Mouse (Mus musculus) thymus, adult 2 months (tissue): ENCODE data around the gene Stag3. TPM values are rescaled to one million over a fixed set of nuclear protein-coding genes. Genes with fewer than 3 reads are reported as not detected.

Experiments
- DNase-seq: peaks from one replicate; pipeline ENCODE4 v3.0.0; 2021
- H3K27ac ChIP-seq: fragments of 200-500 bp; 2 replicates; pipeline ENCODE4 v1.5.1; 2012; ENCODE audit warnings: low read length, control low read depth; ENCODE audit not compliant: control insufficient read depth, insufficient read depth
- H3K27me3 ChIP-seq: fragments of 200-500 bp; 2 replicates; pipeline ENCODE4 v1.6.1; 2012; ENCODE audit warnings: mild to moderate bottlenecking, low read length, moderate library complexity, mixed read lengths; ENCODE audit not compliant: control insufficient read depth, insufficient read depth
- H3K36me3 ChIP-seq: fragments of 200-500 bp; 2 replicates; pipeline ENCODE4 v1.6.1; 2012; ENCODE audit warnings: mild to moderate bottlenecking, low read length, moderate library complexity; ENCODE audit not compliant: control insufficient read depth, insufficient read depth
- H3K4me1 ChIP-seq: fragments of 200-500 bp; replicated peaks from 2 replicates; pipeline ENCODE4 v1.6.1; 2012; ENCODE audit warnings: low read length; ENCODE audit not compliant: control insufficient read depth, insufficient read depth
- H3K4me3 ChIP-seq: fragments of 200-500 bp; 2 replicates; pipeline ENCODE4 v1.5.1; 2012; ENCODE audit warnings: mild to moderate bottlenecking, low read length, control low read depth, moderate library complexity; ENCODE audit not compliant: control insufficient read depth, insufficient read depth
- CTCF ChIP-seq: fragments of 200-500 bp; IDR thresholded peaks from 2 replicates; pipeline ENCODE4 v1.5.1; 2012; ENCODE audit warnings: mild to moderate bottlenecking, control low read depth, low read length, moderate library complexity, borderline replicate concordance; ENCODE audit not compliant: control insufficient read depth, poor library complexity, insufficient read depth; ENCODE audit errors: extremely low read depth
- POLR2A ChIP-seq: fragments of 200-500 bp; IDR thresholded peaks from 2 replicates; pipeline ENCODE4 v1.6.1; 2012; ENCODE audit warnings: mild to moderate bottlenecking, low read length, control low read depth, moderate library complexity; ENCODE audit not compliant: control insufficient read depth, poor library complexity, insufficient read depth; ENCODE audit errors: extremely low read depth
- WGBS: fragments of 180-500 bp; shearing (Covaris S2); methylation state at CpG from one replicate; pipeline ENCODE4 v1.1.7; 2018; 5-methylcytosine and 5-hydroxymethylcytosine counted together
- polyA plus RNA-seq: library from polyadenylated mRNA; depleted of rRNA; stranded (reverse); fragments of >200 nt; gene quantifications from 2 replicates; pipeline ENCODE4 v1.2.3, GENCODE M21; 2012

Stag3 gene
- polyA plus RNA-seq, 1 experiment, result 5.4 TPM

DNA sequence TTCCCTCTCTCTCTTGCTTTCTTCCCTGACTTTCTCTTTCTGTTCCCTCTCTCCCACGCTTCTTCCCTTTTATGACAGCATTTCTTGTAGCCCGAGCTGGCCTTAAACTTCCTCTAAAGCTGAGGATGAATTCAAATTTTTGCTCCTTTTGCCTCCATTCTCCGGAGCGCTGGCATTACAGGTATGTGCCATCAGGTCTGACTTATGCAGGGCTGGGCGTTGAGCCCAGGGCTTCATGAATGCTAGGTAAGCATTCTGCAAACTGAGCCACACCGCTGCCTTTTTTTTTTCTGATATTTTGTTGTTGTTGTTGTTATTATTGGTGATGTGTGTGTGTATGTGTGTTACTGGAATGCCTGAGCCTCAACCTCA, 15.8 kb upstream of the Stag3 start:
- peaks cover 17% of the 10 kb centered on the region for H3K4me1 ChIP-seq
- no peak for TF ChIP-seq CTCF
- no peak for TF ChIP-seq POLR2A
- no peak for DNase-seq
- no peaks in the 10 kb centered on the region for H3K27me3 ChIP-seq
- peaks cover 8% of the 10 kb centered on the region; the same call in 1 of the 2 replicates for H3K36me3 ChIP-seq
- H3K27ac ChIP-seq, result 0 out of 2 replicates have a peak overlapping the region, but pooled peaks have one; percentile 8
- peak overlapping the region; percentile 92 for H3K4me3 ChIP-seq
- WGBS, result 6% methylated on average over 6 of the region's 6 CpGs

DNA sequence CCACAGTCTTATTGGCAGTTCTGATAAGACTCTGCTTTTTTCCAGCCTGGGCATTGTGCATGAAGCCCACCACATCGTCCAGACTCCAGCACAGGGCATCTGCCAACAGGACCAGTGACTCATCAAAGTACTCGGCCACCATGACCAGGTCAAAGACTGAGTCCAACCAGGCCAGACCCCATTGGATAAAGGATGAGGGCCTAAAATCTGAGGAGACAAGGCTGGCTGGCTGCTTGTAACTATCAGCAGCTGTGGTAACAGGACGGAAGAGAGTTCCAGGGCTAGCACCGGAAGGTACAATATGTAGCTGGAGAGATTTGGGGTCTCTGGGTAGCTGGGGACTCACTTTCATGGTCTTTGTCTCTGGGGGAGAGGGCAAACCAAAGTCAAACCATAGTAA, 14.3 kb upstream of the Stag3 start:
- H3K4me3 ChIP-seq, result no peak overlapping the region
- DNase-seq, result no peak
- 96% methylated on average over 4 of the region's 4 CpGs for WGBS
- peaks cover 3% of the 10 kb centered on the region; the same call in 1 of the 2 replicates for H3K36me3 ChIP-seq
- H3K4me1 ChIP-seq, result peaks cover 17% of the 10 kb centered on the region
- TF ChIP-seq POLR2A (no peak), CTCF (no peak)
- H3K27ac ChIP-seq, result no peak overlapping the region
- no peaks in the 10 kb centered on the region for H3K27me3 ChIP-seq

DNA sequence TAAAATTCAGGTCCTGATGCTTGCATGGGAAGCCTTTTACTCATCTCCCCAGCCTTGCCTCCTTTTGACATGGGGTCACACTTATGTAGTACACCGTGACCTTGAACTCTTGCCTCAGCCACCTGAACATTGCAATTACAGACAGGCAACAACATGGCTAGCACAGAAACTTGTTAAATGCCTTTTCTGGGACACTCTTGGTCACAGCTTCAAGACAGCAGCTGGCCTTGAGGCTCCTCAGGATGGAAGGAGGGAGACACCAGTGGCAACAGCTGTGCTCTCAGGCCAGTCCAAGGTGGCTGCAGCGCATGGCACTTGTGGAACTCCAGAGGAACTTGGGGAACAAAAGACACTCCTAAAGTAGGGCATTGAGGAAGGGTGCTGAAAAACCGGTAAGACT, 12.9 kb upstream of the Stag3 start:
- TF ChIP-seq CTCF (no peak), POLR2A (no peak)
- 98% methylated on average over 3 of the region's 3 CpGs for WGBS

DNA sequence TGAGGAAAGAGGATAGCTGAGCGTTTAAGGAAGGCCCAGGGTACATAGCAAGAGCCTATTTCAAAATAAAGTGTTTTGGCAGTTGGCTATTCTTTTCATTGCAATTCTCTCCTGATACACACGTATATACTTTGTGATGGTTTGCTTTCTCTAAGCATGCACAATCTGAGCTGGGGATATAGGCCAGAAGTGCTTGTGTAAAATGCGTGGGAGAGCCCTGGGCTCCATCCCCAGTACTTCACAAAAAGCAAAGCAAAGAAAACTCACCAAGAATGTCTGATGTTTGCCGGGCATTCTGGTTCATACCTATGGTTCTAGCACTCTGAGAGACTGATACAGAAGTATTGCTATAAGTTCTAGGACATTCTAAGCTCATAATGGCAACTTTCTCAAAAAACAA, 11.1 kb upstream of the Stag3 start:
- no peak for TF ChIP-seq POLR2A
- no peak for TF ChIP-seq CTCF
- no peak overlapping the region for H3K4me3 ChIP-seq
- no peaks in the 10 kb centered on the region for H3K36me3 ChIP-seq
- no peak for DNase-seq
- peaks cover 2% of the 10 kb centered on the region for H3K4me1 ChIP-seq
- no peaks in the 10 kb centered on the region for H3K27me3 ChIP-seq
- 93% methylated on average over 4 of the region's 4 CpGs for WGBS
- no peak overlapping the region for H3K27ac ChIP-seq

More for the DNA sequence above, 12.9 kb upstream of the Stag3 start:
- Histone ChIP-seq H3K36me3 (no peaks in the 10 kb centered on the region), H3K27me3 (no peaks in the 10 kb centered on the region), H3K4me1 (peaks cover 14% of the 10 kb centered on the region), H3K27ac (no peak overlapping the region), H3K4me3 (no peak overlapping the region)
- no peak for DNase-seq

DNA sequence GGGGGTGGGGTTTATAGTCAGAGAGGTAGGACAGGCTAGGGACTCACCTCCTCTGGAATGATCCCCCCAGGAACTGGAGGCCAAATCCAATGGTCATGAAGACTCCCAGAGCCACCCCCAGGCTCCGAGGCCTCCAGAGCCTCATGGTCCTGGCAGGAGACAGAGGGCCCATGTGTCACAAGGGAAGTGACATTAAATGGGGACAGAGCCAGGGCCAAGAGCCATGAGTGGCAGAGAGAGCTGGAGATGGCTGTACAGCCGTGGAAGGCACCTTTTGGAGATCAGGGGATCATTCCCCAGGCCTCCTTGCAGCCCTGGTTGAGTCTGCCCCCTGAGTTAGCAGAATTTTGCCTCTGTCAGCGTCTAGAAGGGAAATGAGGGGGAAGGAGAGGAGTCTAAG, 8.8 kb upstream of the Stag3 start:
- TF ChIP-seq CTCF, result no peak
- TF ChIP-seq POLR2A, result no peak
- Histone ChIP-seq H3K4me1 (no peaks in the 10 kb centered on the region), H3K36me3 (no peaks in the 10 kb centered on the region), H3K27ac (no peak overlapping the region), H3K27me3 (no peaks in the 10 kb centered on the region), H3K4me3 (no peak overlapping the region)
- WGBS, result 62% methylated on average over 3 of the region's 3 CpGs
- DNase-seq, result no peak

DNA sequence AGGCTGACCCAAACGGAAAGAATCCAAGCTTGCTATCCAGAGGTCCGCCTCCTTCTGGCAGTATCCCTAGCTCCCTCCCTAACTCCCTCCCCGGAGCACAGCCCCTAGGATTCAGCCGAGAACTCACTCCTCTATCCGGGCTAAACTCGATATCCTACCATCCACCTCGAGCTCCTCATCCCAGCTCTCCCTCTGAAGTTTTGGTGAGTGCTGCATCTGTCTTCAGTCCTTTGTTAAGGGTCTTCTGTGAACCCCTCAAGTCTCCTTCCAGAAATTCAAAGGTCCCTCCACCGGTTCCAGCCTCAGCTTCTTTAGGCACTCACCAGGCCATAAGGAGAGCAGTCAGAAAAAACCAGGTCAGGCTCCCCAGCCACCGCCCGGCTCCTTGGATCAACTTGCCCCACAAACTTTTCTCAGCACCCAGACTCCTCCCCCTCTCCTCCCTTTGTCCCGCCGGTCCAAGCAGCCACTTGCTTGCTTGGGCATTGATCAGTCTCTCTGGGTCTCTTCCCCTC, 7.6 kb upstream of the Stag3 start, which contains the start of gene Gal3st4:
Gal3st4 (minus strand) TSS at position 432 of the 515 bp plus-strand sequence.
- H3K4me1 ChIP-seq, result no peaks in the 10 kb centered on the region
- H3K36me3 ChIP-seq, result no peaks in the 10 kb centered on the region
- no peak within 1 kb of the TSS for H3K4me3 ChIP-seq
- DNase-seq, result no peak
- H3K27ac ChIP-seq, result no peak within 1 kb of the TSS
- H3K27me3 ChIP-seq, result no peaks in the 10 kb centered on the region
- no peak for TF ChIP-seq CTCF
- no peak for TF ChIP-seq POLR2A
- 53% methylated on average over 12 of the region's 12 CpGs for WGBS

DNA sequence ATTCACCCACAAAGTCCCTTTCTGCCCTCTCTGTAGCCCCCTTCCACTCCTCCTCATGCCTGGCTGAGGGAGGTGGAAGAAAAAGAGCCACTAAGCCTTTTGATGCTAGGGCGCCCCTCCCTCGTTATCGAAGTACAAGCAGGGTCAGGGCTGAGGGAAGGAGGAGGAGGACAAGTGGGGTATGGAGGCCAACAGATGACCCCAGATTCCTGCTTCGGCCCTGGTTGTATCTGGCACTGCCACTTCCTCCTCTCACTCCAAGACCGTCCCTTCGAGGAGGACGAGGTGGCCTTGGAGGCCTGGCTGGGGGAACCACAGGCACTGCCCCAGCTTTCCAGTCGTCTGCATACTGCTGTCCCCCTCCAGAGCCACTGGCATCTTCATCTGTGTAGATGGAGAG, 5.9 kb upstream of the Stag3 start:
- no peak overlapping the region for H3K4me3 ChIP-seq
- no peak overlapping the region for H3K27ac ChIP-seq
- no peaks in the 10 kb centered on the region for H3K36me3 ChIP-seq
- H3K4me1 ChIP-seq, result peaks cover 3% of the 10 kb centered on the region; the same call in 1 of the 2 replicates
- WGBS, result 92% methylated on average over 8 of the region's 8 CpGs
- no peaks in the 10 kb centered on the region for H3K27me3 ChIP-seq
- DNase-seq, result no peak
- TF ChIP-seq POLR2A (no peak), CTCF (no peak)
